Mouse (Mus musculus) kidney, postnatal 4 days (tissue): Measurements from ENCODE around the gene Igfbp2.
A peak's percentile ranks its signal among the peaks of the same experiment; 100 is the strongest.

Experiments
- DNase-seq, 2 experiments: peaks; one replicate each; pipeline ENCODE4 v3.0.0; 2021; ENCODE audit warnings: mixed read lengths in 2 of 2

The Igfbp2 gene

GRCm38 (mm10) chr1:72856209-72856909 lies 32.1 kb downstream of the Igfbp2 start:
- no peak for DNase-seq

- no peak for DNase-seq
Measured at GRCm38 (mm10) chr1:72857142-72857541, 32.8 kb downstream of the Igfbp2 start.

- no peak for DNase-seq
Measured at GRCm38 (mm10) chr1:72857631-72858030, 33.3 kb downstream of the Igfbp2 start.

GRCm38 (mm10) chr1:72858286-72858685 lies 34.0 kb downstream of the Igfbp2 start:
- no peak for DNase-seq

GRCm38 (mm10) chr1:72858874-72859273 lies 34.6 kb downstream of the Igfbp2 start:
- no peak for DNase-seq

- DNase-seq: no peak
Measured at GRCm38 (mm10) chr1:72859963-72860362, 35.7 kb downstream of the Igfbp2 start.

GRCm38 (mm10) chr1:72860502-72860901 lies 36.2 kb downstream of the Igfbp2 start:
- DNase-seq: no peak

GRCm38 (mm10) chr1:72861702-72862101 lies 37.4 kb downstream of the Igfbp2 start:
- DNase-seq: no peak

- DNase-seq: no peak
Measured at GRCm38 (mm10) chr1:72862248-72862647, 37.9 kb downstream of the Igfbp2 start.

GRCm38 (mm10) chr1:72863692-72864091 lies 39.4 kb downstream of the Igfbp2 start:
- no peak for DNase-seq

- no peak for DNase-seq
Measured at GRCm38 (mm10) chr1:72864272-72864671, 40.0 kb downstream of the Igfbp2 start.

- DNase-seq: peak; percentile 88 to 89
Measured at GRCm38 (mm10) chr1:72865900-72866299, 41.6 kb downstream of the Igfbp2 start.

- DNase-seq: no peak
Measured at GRCm38 (mm10) chr1:72866417-72866816, 42.1 kb downstream of the Igfbp2 start.

GRCm38 (mm10) chr1:72867346-72867745 lies 43.0 kb downstream of the Igfbp2 start:
- no peak for DNase-seq

- no peak for DNase-seq
Measured at GRCm38 (mm10) chr1:72868429-72869215, 44.3 kb downstream of the Igfbp2 start.

GRCm38 (mm10) chr1:72869275-72869674 lies 45.0 kb downstream of the Igfbp2 start:
- no peak for DNase-seq

GRCm38 (mm10) chr1:72869681-72870614 lies 45.6 kb downstream of the Igfbp2 start:
- DNase-seq: peak; percentile 87 to 92

GRCm38 (mm10) chr1:72870615-72871336 lies 46.5 kb downstream of the Igfbp2 start:
- DNase-seq: peak; percentile 86 to 91

- no peak for DNase-seq
Measured at GRCm38 (mm10) chr1:72871337-72871696, 47.0 kb downstream of the Igfbp2 start.

- DNase-seq: peak in 1 of 2 experiments; percentile 53
Measured at GRCm38 (mm10) chr1:72871697-72872411, 47.6 kb downstream of the Igfbp2 start.

- peak; percentile 94 to 95 for DNase-seq
Measured at GRCm38 (mm10) chr1:72872521-72872920, 48.2 kb downstream of the Igfbp2 start.

GRCm38 (mm10) chr1:72873078-72873477 lies 48.8 kb downstream of the Igfbp2 start:
- no peak for DNase-seq
